Mouse (Mus musculus): ENCODE results near the gene Gsn.

GRCm38 (mm10) chr2:35264095-35264494, 7.9 kb downstream of the Gsn start:
- TF ChIP-seq CTCF (IDR thresholded peaks at IDR 0.05; ENCODE audit: control insufficient read depth, insufficient read depth, insufficient read length) = no peak
- no peak for TF ChIP-seq CEBPB (IDR thresholded peaks at IDR 0.05; ENCODE audit: low read depth)
- TF ChIP-seq MYOD1 (IDR thresholded peaks at IDR 0.05; ENCODE audit: control insufficient read depth, insufficient read length, low read depth) = no peak
- no peak for TF ChIP-seq MAX (IDR thresholded peaks at IDR 0.05)
- TF ChIP-seq USF1 (IDR thresholded peaks at IDR 0.05; ENCODE audit: low read depth) = no peak
- TF ChIP-seq MYOG (IDR thresholded peaks at IDR 0.05; ENCODE audit: control insufficient read depth, extremely low read depth, insufficient read length) = no peak
- TF ChIP-seq FOSL1 (IDR thresholded peaks at IDR 0.05; ENCODE audit: insufficient read depth, low read length, poor library complexity, severe bottlenecking) = no peak
